Mouse (Mus musculus): ENCODE data around the gene Pmf1.

Gene Pmf1

GRCm38 (mm10) chr3:88350732-88351131, 59.4 kb downstream of the Pmf1 start:
- DNase-seq: no peak

Measured in cerebellum, adult 9-11 months (tissue).